Mouse (Mus musculus) CH12.LX (cell line): ENCODE results near the gene Rasgrp2. TPM values are rescaled to one million over a fixed set of nuclear protein-coding genes. Genes with fewer than 3 reads are reported as not detected.
A peak's percentile ranks its signal among the peaks of the same experiment; 100 is the strongest.

Experiments
- DNase-seq: peaks from one replicate; pipeline ENCODE4 v3.0.0-alpha.2; 2013; ENCODE audit errors: extremely low read depth
- H3K27ac ChIP-seq: 2 replicates; pipeline ENCODE4 v1.5.1; 2012; ENCODE audit warnings: low read depth, mild to moderate bottlenecking, control low read depth, moderate library complexity; ENCODE audit not compliant: insufficient read depth
- H3K27me3 ChIP-seq: replicated peaks from 2 replicates; pipeline ENCODE3; 2012; ENCODE audit warnings: inconsistent platforms
- H3K36me3 ChIP-seq, 2 experiments: replicated peaks in 1 of 2; 2 replicates each; pipeline versions ENCODE3 to v1.6.1; 2012; ENCODE audit warnings: inconsistent platforms in 1 of 2, low read length in 1 of 2, mild to moderate bottlenecking in 1 of 2, mixed read lengths in 1 of 2, moderate library complexity in 1 of 2; ENCODE audit not compliant: control insufficient read depth in 1 of 2, insufficient read depth in 1 of 2
- H3K4me1 ChIP-seq, 2 experiments: 2 replicates each; pipeline ENCODE4 v1.6.1; 2012; ENCODE audit warnings: inconsistent platforms in 1 of 2, moderate library complexity in 1 of 2; ENCODE audit not compliant: insufficient read depth in 2 of 2, control insufficient read depth in 1 of 2
- H3K4me2 ChIP-seq: 2 replicates; pipeline ENCODE4 v1.6.1; 2012; ENCODE audit warnings: low read depth, mild to moderate bottlenecking, control low read depth; ENCODE audit not compliant: poor library complexity, insufficient read depth, severe bottlenecking
- H3K4me3 ChIP-seq, 3 experiments: fragments of 150-350 bp in 1 of 3; sonication (generic) in 1 of 3; replicated peaks in 1 of 3; 2 replicates each; pipeline versions ENCODE3 to v1.5.1; 2011 to 2012; ENCODE audit warnings: low read depth in 2 of 3, low read length in 2 of 3, mild to moderate bottlenecking in 2 of 3, moderate library complexity in 2 of 3, control low read depth in 1 of 3, improper control_type of control experiment in 1 of 3, inconsistent platforms in 1 of 3, mixed read lengths in 1 of 3; ENCODE audit not compliant: poor library complexity in 1 of 3
- H3K79me2 ChIP-seq: replicated peaks from 2 replicates; pipeline ENCODE4 v1.6.1; 2012; ENCODE audit warnings: mild to moderate bottlenecking, moderate library complexity; ENCODE audit not compliant: control insufficient read depth, poor library complexity, insufficient read depth, severe bottlenecking; ENCODE audit errors: extremely low read depth
- H3K9ac ChIP-seq: 2 replicates; pipeline ENCODE4 v1.6.1; 2012; ENCODE audit warnings: low read depth, mild to moderate bottlenecking, control low read depth, moderate library complexity; ENCODE audit not compliant: insufficient read depth
- H3K9me3 ChIP-seq: replicated peaks from 2 replicates; pipeline ENCODE3; 2012; ENCODE audit warnings: low read length, inconsistent platforms, mixed read lengths
- BHLHE40 ChIP-seq: IDR thresholded peaks from 2 replicates; pipeline ENCODE4 v1.6.1; 2011; ENCODE audit warnings: mild to moderate bottlenecking, low read depth, low read length, improper control_type of control experiment
- CHD1 ChIP-seq: IDR thresholded peaks from 2 replicates; pipeline ENCODE4 v1.6.1; 2012; ENCODE audit warnings: low read depth, low read length, improper control_type of control experiment, inconsistent platforms
- E2F4 ChIP-seq: IDR thresholded peaks from 2 replicates; pipeline ENCODE4 v1.6.1; 2011; ENCODE audit warnings: low read depth, low read length, improper control_type of control experiment; ENCODE audit not compliant: insufficient replicate concordance
- GABPA ChIP-seq: IDR thresholded peaks from 2 replicates; pipeline ENCODE4 v1.6.1; 2012; ENCODE audit warnings: low read depth, low read length, improper control_type of control experiment, inconsistent platforms; ENCODE audit not compliant: insufficient replicate concordance
- JUN ChIP-seq: IDR thresholded peaks from 2 replicates; pipeline ENCODE4 v1.6.1; 2011; ENCODE audit warnings: low read depth, mild to moderate bottlenecking, low read length, improper control_type of control experiment, moderate library complexity; ENCODE audit not compliant: insufficient read depth
- JUND ChIP-seq: conservative IDR thresholded peaks from 2 replicates; pipeline ENCODE4 v1.6.1; 2011; ENCODE audit warnings: low read depth, low read length, improper control_type of control experiment
- MAFK ChIP-seq: IDR thresholded peaks from 2 replicates; pipeline ENCODE4 v1.6.1; 2011; ENCODE audit warnings: low read length, improper control_type of control experiment; ENCODE audit not compliant: insufficient replicate concordance
- MEF2A ChIP-seq: IDR thresholded peaks from 2 replicates; pipeline ENCODE4 v1.6.1; 2014; ENCODE audit warnings: low read depth, mild to moderate bottlenecking, inconsistent platforms, low read length, improper control_type of control experiment, borderline replicate concordance
- MYC ChIP-seq: IDR thresholded peaks from 2 replicates; pipeline ENCODE4 v1.6.1; 2011; ENCODE audit warnings: low read depth, mild to moderate bottlenecking, improper control_type of control experiment, low read length
- NRF1 ChIP-seq: IDR thresholded peaks from 2 replicates; pipeline ENCODE4 v1.6.1; 2014; ENCODE audit warnings: low read depth, mild to moderate bottlenecking, inconsistent platforms, low read length, improper control_type of control experiment, moderate library complexity
- PAX5 ChIP-seq: IDR thresholded peaks from 2 replicates; pipeline ENCODE4 v1.6.1; 2012; ENCODE audit warnings: low read length, inconsistent platforms, mixed read lengths
- POLR2A ChIP-seq: IDR thresholded peaks from 2 replicates; pipeline ENCODE4 v1.6.1; 2011; ENCODE audit warnings: low read depth, mild to moderate bottlenecking, improper control_type of control experiment, low read length
- POLR2AphosphoS2 ChIP-seq: IDR thresholded peaks from 2 replicates; pipeline ENCODE4 v1.6.1; 2011; ENCODE audit warnings: low read depth, low read length, improper control_type of control experiment
- RCOR1 ChIP-seq: conservative IDR thresholded peaks from 2 replicates; pipeline ENCODE4 v1.6.1; 2012; ENCODE audit warnings: low read depth, mild to moderate bottlenecking, inconsistent platforms, low read length, improper control_type of control experiment
- SMC3 ChIP-seq: IDR thresholded peaks from 2 replicates; pipeline ENCODE4 v1.6.1; 2011; ENCODE audit warnings: low read depth, low read length, improper control_type of control experiment
- TBP ChIP-seq: conservative IDR thresholded peaks from 2 replicates; pipeline ENCODE4 v1.6.1; 2011; ENCODE audit warnings: low read depth, low read length, improper control_type of control experiment
- ZC3H11A ChIP-seq: IDR thresholded peaks from 2 replicates; pipeline ENCODE4 v1.6.1; 2012; ENCODE audit warnings: low read depth, mild to moderate bottlenecking, inconsistent platforms, low read length, improper control_type of control experiment
- ZMIZ1 ChIP-seq: IDR thresholded peaks from 2 replicates; pipeline ENCODE4 v1.6.1; 2012; ENCODE audit warnings: low read depth, mild to moderate bottlenecking, inconsistent platforms, low read length, improper control_type of control experiment
- ZNF384 ChIP-seq: IDR thresholded peaks from 2 replicates; pipeline ENCODE4 v1.6.1; 2012; ENCODE audit warnings: low read depth, low read length, improper control_type of control experiment, inconsistent platforms
- dilution Hi-C: fragments of 300-500 bp; cut with MboI; formaldehyde crosslinking; loops from 2 replicates; pipeline ENCODE4 v1.14.3; 2020; ENCODE audit warnings: low sequenced_read_pairs; ENCODE audit not compliant: extremely low pct_unique_long_range_greater_than_20kb, extremely low pct_ligation_motif_present
- in situ Hi-C: fragments of 300-500 bp; cut with MboI; formaldehyde crosslinking; loops from 3 replicates; pipeline ENCODE4 v1.14.3; 2019; ENCODE audit warnings: low sequenced_read_pairs, low pct_ligation_motif_present, low pct_unique_long_range_greater_than_20kb, mixed read lengths
- polyA plus RNA-seq: library from polyadenylated mRNA; unstranded; fragments of >175 nt; gene quantifications from 2 replicates; pipeline ENCODE4 v1.2.1, GENCODE M21; 2012; ENCODE audit warnings: low read depth; ENCODE audit not compliant: insufficient read length
- total RNA-seq, 2 experiments: library from RNA; depleted of rRNA; stranded (reverse); fragments of 300-350 nt in 1 of 2; fragments of >200 nt in 1 of 2; gene quantifications; 2 replicates each; pipeline ENCODE4 v1.2.3; 2012 to 2014

The Rasgrp2 gene
- total and polyA plus RNA-seq, 3 experiments = 9.3 to 26.0 (median 16.9) TPM

DNA sequence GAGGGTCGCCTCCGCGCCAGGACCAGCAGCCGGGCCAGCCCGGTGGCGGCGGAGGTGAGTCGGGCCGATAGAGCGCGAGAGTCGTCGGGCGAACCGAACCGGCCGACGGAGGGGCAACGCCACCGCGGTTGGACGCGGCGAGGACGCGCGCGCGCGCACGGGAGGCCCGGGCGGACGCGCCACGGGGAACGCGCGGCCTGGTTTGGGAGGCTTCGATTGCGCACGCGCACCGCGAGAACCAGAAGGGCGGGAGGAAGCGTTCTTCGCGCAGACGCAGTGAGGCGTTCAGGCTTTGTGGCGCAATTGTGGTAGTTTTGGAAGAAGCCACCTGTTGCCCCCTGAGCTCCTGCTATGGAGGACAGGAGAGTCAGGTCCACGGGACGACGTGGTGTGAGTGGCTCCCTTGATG, 34.8 kb upstream of the Rasgrp2 start:
- H3K27ac ChIP-seq = peak overlapping the region; percentile 96
- H3K9ac ChIP-seq = peak overlapping the region; percentile 98
- peak overlapping the region; percentile 76 to 98 (median 97) for H3K4me3 ChIP-seq
- in situ Hi-C loops = no loop called here
- peaks cover 34 to 62% of the 10 kb centered on the region in 2 experiments for H3K36me3 ChIP-seq
- DNase-seq = peak; percentile 91
- no peaks in the 10 kb centered on the region for H3K27me3 ChIP-seq
- peaks cover 48% of the 10 kb centered on the region for H3K79me2 ChIP-seq
- peak overlapping the region; percentile 97 for H3K4me2 ChIP-seq
- H3K4me1 ChIP-seq = peaks cover 5 to 69% of the 10 kb centered on the region in 2 experiments
- TF ChIP-seq NRF1 (peak; percentile 99), E2F4 (no peak), MEF2A (no peak), POLR2A (peak; percentile 51; the same call in 1 of the 2 replicates)
- no peaks in the 10 kb centered on the region for H3K9me3 ChIP-seq
- dilution Hi-C loops = no loop called here

DNA sequence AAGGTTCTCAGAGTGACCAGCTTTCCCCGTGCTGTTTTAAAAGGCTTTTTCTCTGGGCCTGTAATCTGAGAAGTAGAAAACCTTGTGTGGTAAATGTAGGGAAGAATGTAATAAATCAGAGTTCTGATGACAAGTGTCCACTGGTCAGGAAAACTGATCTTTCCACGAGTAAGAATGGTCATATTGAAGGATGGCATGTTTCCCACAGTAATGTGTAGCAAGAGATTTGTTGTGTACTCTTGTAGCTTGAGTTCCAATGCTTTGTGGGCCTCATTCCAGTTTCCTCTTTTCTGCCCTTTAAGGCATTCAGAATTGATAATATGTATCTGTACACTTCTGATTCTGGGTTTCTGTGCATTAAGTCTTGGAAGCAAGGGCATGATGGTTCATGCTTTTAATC, 34.3 kb upstream of the Rasgrp2 start:
- Histone ChIP-seq H3K4me1 (peaks cover 5 to 69% of the 10 kb centered on the region in 2 experiments), H3K36me3 (peaks cover 38 to 66% of the 10 kb centered on the region in 2 experiments), H3K9ac (peak overlapping the region; percentile 98), H3K27ac (no peak overlapping the region), H3K4me3 (peak overlapping the region; percentile 76 to 98 (median 97)), H3K4me2 (peak overlapping the region; percentile 97), H3K9me3 (no peaks in the 10 kb centered on the region), H3K27me3 (no peaks in the 10 kb centered on the region), H3K79me2 (peaks cover 53% of the 10 kb centered on the region)
- dilution Hi-C loops (no loop called here), in situ Hi-C loops (no loop called here)
- TF ChIP-seq BHLHE40 (no peak), JUND (no peak), RCOR1 (no peak), PAX5 (no peak), ZC3H11A (no peak), POLR2AphosphoS2 (no peak; the same call in 1 of the 2 replicates), E2F4 (no peak), ZNF384 (no peak), ZMIZ1 (no peak)
- DNase-seq = no peak

DNA sequence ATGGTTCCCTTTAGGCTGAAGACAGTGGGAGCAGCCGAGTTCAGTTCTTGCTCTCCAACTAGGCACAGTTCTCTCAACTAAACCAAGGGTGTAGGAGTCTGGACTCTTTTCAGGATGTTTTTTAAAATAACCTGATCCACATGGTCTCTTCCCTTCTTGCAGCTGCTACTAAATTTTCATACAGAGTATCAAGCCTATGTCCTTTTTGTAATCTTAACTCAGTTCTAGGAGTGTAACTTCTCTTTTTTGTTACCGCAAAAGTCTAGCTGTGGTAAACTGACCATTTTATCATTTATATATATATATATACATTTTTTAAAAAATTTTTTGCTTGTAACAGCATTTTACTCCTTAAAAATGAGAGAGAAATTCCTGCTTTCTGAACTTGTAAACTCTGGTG, 29.0 kb upstream of the Rasgrp2 start:
- in situ Hi-C loops = no loop called here
- DNase-seq = no peak
- no peaks in the 10 kb centered on the region for H3K27me3 ChIP-seq
- peaks cover 62% of the 10 kb centered on the region for H3K79me2 ChIP-seq
- no peak overlapping the region for H3K27ac ChIP-seq
- dilution Hi-C loops = no loop called here
- no peaks in the 10 kb centered on the region for H3K9me3 ChIP-seq
- peaks cover 84 to 98% of the 10 kb centered on the region in 2 experiments for H3K36me3 ChIP-seq
- TF ChIP-seq SMC3 = no peak
- TF ChIP-seq TBP = no peak
- TF ChIP-seq MYC = no peak
- TF ChIP-seq RCOR1 = no peak
- TF ChIP-seq JUND = no peak
- TF ChIP-seq BHLHE40 = no peak
- TF ChIP-seq CHD1 = no peak
- no peak for TF ChIP-seq GABPA
- no peak for TF ChIP-seq MAFK
- no peak for TF ChIP-seq JUN
- H3K4me2 ChIP-seq = no peak overlapping the region
- H3K9ac ChIP-seq = no peak overlapping the region
- H3K4me3 ChIP-seq = no peak overlapping the region
- H3K4me1 ChIP-seq = peaks cover 8 to 88% of the 10 kb centered on the region in 2 experiments
